Mouse (Mus musculus) left cerebral cortex, adult 2 months (tissue): ENCODE data around the gene Lrrk2. TPM values are rescaled to one million over a fixed set of nuclear protein-coding genes. Genes with fewer than 3 reads are reported as not detected.

Experiments
- DNase-seq, 2 experiments: peaks; one replicate each; pipeline ENCODE4 v3.0.0; 2021 to 2022; ENCODE audit warnings: low spot score in 2 of 2, mixed read lengths in 1 of 2; ENCODE audit errors: extremely low spot score in 1 of 2
- H3K27ac ChIP-seq: fragments of 200-600 bp; 2 replicates; pipeline ENCODE4 v1.8.1; 2022
- H3K4me3 ChIP-seq: fragments of 200-600 bp; 2 replicates; pipeline ENCODE4 v1.8.1; 2022
- CTCF ChIP-seq: fragments of 200-600 bp; IDR thresholded peaks from 2 replicates; pipeline ENCODE4 v1.8.1; 2022; ENCODE audit warnings: antibody characterized with exemption, mild to moderate bottlenecking, moderate library complexity
- intact Hi-C: fragments of 180-260 bp; cut with DNase I; formaldehyde crosslinking; loops from one replicate; pipeline ENCODE4 v1.15.1; 2025
- total RNA-seq, 2 experiments: library from RNA; stranded (reverse); gene quantifications; 2 replicates each; pipeline ENCODE4 v1.2.3; 2021

Gene Lrrk2
- total RNA-seq, 2 experiments from 2014 or later = 49.4 to 52.7 TPM

DNA sequence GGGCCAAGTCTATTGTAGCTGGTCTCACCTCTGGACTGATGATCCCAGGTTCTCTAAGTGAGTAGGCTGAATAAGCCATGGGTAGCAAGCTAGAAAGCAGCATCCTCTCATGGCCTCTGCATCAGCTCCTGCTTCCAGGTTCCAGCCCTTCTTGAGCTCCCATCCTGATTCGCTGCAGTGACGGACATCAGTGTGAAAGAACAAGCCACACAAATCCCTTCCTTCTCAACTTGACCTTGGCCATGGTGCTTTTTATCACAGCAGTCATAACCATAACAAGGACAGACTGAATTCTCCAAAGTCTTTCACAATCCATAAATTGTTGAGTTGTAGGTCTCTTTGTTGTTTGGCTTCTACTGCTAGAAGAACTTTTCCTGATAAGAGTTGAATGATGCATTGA is 20.9 kb downstream of the Lrrk2 start:
- Histone ChIP-seq H3K4me3 (no peak overlapping the region), H3K27ac (no peak overlapping the region)
- TF ChIP-seq CTCF = no peak
- intact Hi-C loops = no loop called here
- DNase-seq = no peak

DNA sequence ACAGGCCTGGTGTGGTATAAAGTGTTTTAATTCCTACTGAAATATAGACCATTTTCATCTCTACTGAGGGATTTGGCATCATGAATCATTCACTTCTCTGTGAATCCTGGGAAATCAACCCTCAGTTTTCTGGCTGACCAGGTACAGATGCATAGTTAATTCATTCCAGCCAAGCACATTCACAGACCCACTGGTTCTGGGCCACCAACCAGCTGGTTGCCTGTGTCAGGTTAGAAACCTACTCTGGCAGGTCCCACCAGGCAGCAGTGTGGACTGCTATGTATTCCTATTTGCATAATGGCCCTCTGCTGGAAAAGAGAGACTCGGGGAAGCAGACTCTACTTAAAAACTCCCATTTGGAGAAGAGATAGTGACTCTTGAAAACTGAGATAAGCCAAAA is 27.9 kb downstream of the Lrrk2 start:
- no peak for DNase-seq
- Histone ChIP-seq H3K27ac (no peak overlapping the region), H3K4me3 (no peak overlapping the region)
- TF ChIP-seq CTCF = no peak
- intact Hi-C loops = no loop called here

DNA sequence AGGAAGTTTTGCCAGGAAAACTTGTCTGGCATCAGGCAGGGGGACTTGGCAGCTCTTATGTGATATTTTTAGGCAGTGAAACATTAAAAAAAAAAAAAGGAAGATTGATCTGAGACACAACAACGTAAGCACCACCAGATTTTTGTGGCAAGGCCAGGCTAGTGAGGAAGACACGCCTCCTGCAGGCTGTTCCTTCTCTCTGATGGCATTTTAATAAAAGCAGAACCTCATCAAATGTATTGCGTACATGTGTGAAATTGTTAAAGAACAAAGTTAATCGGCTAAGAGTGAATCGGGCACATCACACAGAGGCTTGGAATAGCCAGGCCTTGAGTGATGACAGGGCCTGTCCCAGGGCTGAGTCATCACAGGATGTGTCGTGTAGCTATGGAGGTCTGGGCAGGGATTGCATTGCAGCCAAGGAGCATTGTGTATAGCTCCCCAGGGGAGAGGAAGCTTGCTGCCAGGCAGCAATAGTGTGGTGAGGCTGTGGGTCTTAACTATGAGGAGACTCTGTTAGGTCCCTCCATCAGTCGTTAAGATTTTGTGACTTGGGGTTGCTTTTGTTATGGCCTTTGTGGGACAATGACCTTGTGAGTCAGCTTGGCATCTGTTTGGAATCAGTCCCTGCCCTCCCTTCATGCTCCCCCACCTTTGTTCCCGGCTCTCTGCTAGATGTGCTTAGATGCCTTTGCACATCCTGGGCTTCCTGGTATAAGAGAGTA is 30.2 kb downstream of the Lrrk2 start:
- intact Hi-C loops = no loop called here
- peak; percentile 18 for TF ChIP-seq CTCF
- H3K27ac ChIP-seq = peak overlapping the region; percentile 40; the same call in 1 of the 2 replicates
- DNase-seq = peak; percentile 18 to 29
- H3K4me3 ChIP-seq = no peak overlapping the region

DNA sequence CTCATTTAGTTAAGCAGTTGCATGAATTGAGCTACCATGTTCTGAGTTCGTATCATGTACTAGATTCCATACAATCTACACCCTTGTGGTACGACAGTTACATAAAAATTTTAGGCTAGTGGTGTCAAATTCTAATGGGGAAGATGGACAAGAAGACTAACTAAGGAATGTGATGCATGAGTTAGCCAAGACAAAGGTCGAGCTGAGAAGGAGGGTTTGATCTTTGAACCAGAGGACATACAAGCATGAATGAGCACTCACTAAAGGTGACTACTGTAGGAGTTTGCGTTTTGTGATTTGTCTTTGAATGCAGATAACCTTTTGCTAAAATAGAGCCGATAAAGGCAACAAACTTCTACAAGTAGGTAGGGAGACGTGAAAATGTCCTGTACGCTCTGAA is 31.1 kb downstream of the Lrrk2 start:
- intact Hi-C loops = no loop called here
- no peak for TF ChIP-seq CTCF
- Histone ChIP-seq H3K27ac (no peak overlapping the region), H3K4me3 (no peak overlapping the region)
- no peak for DNase-seq

DNA sequence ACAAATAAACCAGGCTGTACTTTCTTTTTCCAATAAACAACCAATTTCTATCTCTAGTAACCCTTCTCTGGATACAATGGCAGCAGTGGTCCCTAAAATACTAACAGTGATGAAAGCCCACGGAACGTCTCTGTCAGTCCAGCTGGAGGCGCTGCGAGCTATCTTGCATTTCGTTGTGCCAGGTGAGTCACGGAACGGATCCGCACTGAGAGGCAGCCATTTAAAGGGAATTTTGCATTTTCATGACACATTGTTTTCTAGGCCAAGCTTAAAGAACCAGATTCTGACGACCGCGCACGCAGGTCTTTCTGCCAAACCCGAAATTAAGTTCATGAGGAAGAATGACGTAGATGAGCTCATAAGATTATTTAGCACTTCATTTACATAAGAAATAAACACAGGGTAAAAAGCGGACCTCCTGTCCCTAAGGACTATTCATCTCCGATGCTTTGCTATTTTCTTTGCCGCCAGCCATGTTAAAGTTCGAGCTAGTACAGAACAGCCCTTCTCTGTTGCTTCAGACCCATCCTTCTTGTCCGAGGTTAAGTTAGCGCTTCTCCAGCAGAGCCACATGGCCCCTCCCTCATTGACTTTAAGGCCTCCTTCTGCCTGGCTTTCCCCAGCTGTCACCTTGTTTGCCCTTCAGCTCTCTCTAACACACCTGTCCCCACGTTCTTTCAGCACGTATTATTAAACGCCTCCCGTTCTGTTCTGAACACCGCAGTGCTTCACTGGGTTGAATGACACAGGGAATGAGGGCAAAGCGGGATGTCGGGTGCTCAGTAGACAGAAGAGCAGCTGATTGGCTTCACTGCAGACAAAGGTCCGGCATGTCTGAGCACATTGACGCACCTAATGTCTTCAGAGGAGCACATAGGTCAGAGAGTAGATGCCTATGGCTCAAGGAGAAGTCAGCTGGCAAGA is 36.5 kb downstream of the Lrrk2 start:
- no peak for DNase-seq
- no peak overlapping the region for H3K4me3 ChIP-seq
- peak; percentile 5 for TF ChIP-seq CTCF
- H3K27ac ChIP-seq = no peak overlapping the region
- intact Hi-C loops = no loop called here

DNA sequence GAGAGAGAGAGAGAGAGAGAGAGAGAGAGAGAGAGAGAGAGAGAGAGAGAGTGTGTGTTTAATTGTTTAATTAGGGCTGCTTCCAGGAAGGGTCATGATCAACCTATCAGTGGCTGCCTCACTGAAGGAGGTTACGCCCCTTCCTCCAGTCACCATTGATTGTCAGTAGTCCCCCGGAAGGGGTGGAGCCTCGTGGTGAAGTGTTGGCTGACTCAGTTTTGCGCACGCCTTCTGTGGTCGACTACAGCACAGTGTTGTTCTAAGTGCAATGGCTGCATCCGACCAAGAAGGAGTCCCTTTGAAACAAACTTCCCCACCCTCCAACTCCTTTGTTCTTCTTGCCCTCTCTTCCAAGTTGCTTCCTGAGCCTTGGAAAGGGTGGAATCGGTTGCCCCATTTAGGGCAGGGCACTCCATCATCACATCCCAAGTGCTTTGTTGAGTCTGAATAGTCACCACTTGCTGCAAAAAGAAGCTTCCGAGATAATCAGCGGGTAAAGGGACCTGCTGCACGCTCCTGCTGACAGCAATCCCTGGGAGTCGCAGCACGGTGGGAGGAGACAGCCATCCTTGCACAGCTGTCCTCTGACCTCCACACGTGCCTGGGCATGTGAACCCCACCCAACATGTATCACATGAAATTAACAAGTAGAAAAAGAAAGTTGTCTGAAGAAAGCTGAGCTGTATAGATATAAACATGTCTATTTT is 62.4 kb downstream of the Lrrk2 start:
- H3K27ac ChIP-seq = no peak overlapping the region
- TF ChIP-seq CTCF = no peak
- H3K4me3 ChIP-seq = no peak overlapping the region
- intact Hi-C loops = no loop called here
- no peak for DNase-seq

DNA sequence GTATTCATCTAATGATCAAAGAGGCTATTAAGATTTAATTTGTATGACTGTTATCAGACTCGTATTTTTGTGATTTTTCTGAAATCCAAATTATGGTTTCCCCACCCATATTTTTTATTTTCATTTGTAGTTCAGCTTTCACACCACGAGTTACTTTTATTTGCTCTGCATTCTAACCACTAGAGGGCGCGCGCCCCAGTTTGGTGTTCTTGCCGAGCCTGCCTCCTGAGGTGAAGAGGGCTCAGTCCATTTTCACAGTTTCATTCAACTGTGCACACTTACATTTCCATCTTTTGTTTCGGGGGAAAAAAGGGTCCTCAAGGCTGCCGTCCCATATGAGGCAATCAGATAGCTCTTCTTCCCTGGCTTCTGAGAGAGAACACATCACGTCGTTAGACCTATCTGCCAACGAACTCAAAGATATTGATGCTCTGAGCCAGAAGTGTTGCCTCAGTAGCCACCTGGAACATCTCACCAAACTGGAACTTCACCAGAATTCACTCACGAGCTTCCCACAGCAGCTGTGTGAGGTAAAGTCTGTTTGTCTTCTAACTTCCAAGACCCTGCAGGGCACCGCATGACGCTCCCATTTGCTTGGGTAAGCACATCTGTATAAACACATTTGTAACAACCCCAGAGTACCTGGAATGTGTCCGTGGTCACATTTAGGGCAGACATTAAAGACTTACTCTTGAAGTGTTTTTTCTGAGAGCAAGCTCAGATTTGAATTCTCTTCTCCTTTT is 64.0 kb downstream of the Lrrk2 start:
- intact Hi-C loops = no loop called here
- H3K27ac ChIP-seq = no peak overlapping the region
- H3K4me3 ChIP-seq = no peak overlapping the region
- peak; percentile 80 for TF ChIP-seq CTCF
- peak in 1 of 2 experiments; percentile 45 for DNase-seq

DNA sequence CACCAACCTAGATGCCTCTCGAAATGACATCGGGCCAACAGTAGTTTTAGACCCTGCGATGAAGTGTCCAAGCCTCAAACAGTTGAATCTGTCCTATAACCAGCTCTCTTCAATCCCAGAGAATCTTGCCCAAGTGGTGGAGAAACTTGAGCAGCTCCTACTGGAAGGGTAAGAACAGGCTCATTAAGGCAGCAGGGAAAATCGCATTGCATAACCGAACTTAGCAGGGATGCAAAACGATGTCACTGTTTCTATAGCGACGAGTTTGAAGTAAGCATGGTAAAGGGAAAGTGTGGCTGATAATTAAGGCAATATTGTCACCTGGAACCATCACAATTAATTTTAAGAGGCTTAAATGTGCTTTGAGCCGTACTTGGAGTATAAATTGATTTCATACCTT is 65.8 kb downstream of the Lrrk2 start:
- no peak overlapping the region for H3K4me3 ChIP-seq
- H3K27ac ChIP-seq = no peak overlapping the region
- no peak for TF ChIP-seq CTCF
- no peak for DNase-seq
- intact Hi-C loops = no loop called here

DNA sequence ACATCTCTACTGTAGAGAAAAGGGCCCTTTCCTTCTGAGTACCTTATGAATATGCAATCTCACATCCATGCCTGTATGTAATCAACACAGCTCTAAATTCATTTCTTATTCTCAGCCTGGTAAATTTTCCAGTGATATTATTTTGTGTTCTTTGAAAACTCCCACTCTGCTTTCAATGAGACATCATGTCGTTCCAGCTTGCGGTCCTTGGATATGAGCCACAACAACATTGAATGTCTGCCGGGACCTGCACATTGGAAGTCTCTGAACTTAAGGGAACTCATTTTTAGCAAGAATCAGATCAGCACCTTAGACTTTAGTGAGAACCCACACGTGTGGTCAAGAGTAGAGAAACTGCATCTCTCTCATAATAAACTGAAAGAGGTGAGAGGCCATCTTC is 72.5 kb downstream of the Lrrk2 start:
- TF ChIP-seq CTCF = no peak
- Histone ChIP-seq H3K4me3 (no peak overlapping the region), H3K27ac (no peak overlapping the region)
- DNase-seq = no peak
- intact Hi-C loops = no loop called here

DNA sequence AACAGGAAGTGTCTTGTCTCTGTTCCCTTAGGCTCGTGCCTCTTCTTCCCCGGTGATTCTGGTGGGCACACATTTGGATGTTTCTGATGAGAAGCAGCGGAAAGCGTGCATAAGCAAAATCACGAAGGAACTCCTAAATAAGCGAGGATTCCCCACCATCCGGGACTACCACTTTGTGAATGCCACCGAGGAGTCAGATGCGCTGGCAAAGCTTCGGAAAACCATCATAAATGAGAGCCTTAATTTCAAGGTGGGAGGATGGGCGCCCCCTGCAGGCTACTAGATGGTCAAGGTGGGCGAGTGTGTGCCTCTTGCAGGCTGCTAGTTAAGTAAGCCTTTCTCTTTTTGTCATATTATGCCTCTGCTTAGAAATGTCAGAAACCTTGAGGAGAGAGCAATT is 79.1 kb downstream of the Lrrk2 start:
- TF ChIP-seq CTCF = peak; percentile 65
- intact Hi-C loops = loop anchor here (5.0 to 10.0 kb wide), 4 partner anchors 277 to 585 kb away; no protein-coding TSS in a partner anchor
- Histone ChIP-seq H3K4me3 (0 out of 2 replicates have a peak overlapping the region, but pooled peaks have one; percentile 11), H3K27ac (peak overlapping the region; percentile 4; the same call in 1 of the 2 replicates)
- DNase-seq = peak; percentile 45 to 53
